Mouse (Mus musculus) myocyte (in vitro differentiated cells): ENCODE results near the gene Lats2. TPM values are rescaled to one million over a fixed set of nuclear protein-coding genes. Genes with fewer than 3 reads are reported as not detected.

ENCODE experiments used
- H3K27me3 ChIP-seq: one replicate; pipeline ENCODE4 v1.6.1; 2011; ENCODE audit not compliant: control insufficient read depth, insufficient read depth, insufficient read length
- H3K36me3 ChIP-seq: one replicate; pipeline ENCODE4 v1.6.1; 2011; ENCODE audit not compliant: control insufficient read depth, insufficient read depth
- H3K4me2 ChIP-seq: one replicate; pipeline ENCODE4 v1.6.1; 2011; ENCODE audit warnings: low read depth, control low read depth
- H3K4me3 ChIP-seq: one replicate; pipeline ENCODE4 v1.5.1; 2011; ENCODE audit warnings: mild to moderate bottlenecking, control low read depth, moderate library complexity
- H3K79me2 ChIP-seq: one replicate; pipeline ENCODE4 v1.6.1; 2011; ENCODE audit not compliant: control insufficient read depth, insufficient read depth
- H3ac ChIP-seq: one replicate; pipeline ENCODE4 v1.6.1; 2011; ENCODE audit not compliant: control insufficient read depth, insufficient read length
- CEBPB ChIP-seq: IDR thresholded peaks from 2 replicates; pipeline ENCODE4 v1.6.1; 2011; ENCODE audit warnings: mild to moderate bottlenecking, moderate library complexity; ENCODE audit not compliant: poor library complexity, insufficient read depth, severe bottlenecking
- E2F4 ChIP-seq: IDR thresholded peaks from one replicate; pipeline ENCODE4 v1.6.1; 2011; ENCODE audit warnings: mild to moderate bottlenecking, control low read depth, moderate library complexity; ENCODE audit not compliant: insufficient read depth
- MAX ChIP-seq: IDR thresholded peaks from one replicate; pipeline ENCODE4 v1.6.1; 2011; ENCODE audit warnings: low read depth, mild to moderate bottlenecking, control low read depth
- MYOD1 ChIP-seq, 3 experiments: IDR thresholded peaks; one replicate each; pipeline ENCODE4 v1.6.1; 2011; ENCODE audit warnings: control low read depth in 2 of 3, low read depth in 2 of 3, mild to moderate bottlenecking in 2 of 3, moderate library complexity in 1 of 3; ENCODE audit not compliant: insufficient read length in 2 of 3, control insufficient read depth in 1 of 3
- MYOG ChIP-seq, 3 experiments: IDR thresholded peaks; one replicate each; pipeline ENCODE4 v1.6.1; 2011; ENCODE audit warnings: control low read depth in 2 of 3, low read depth in 2 of 3, mild to moderate bottlenecking in 2 of 3; ENCODE audit not compliant: insufficient read length in 2 of 3, control insufficient read depth in 1 of 3, insufficient read depth in 1 of 3
- POLR2A ChIP-seq: IDR thresholded peaks from one replicate; pipeline ENCODE4 v1.6.1; 2011; ENCODE audit warnings: low read depth, mild to moderate bottlenecking, control low read depth, moderate library complexity; ENCODE audit not compliant: insufficient read length
- POLR2AphosphoS2 ChIP-seq: IDR thresholded peaks from one replicate; pipeline ENCODE4 v1.6.1; 2011; ENCODE audit warnings: low read depth, control low read depth; ENCODE audit not compliant: insufficient read length
- REST ChIP-seq: IDR thresholded peaks from one replicate; pipeline ENCODE4 v1.6.1; 2011; ENCODE audit warnings: mild to moderate bottlenecking, control low read depth, moderate library complexity; ENCODE audit not compliant: insufficient read depth, insufficient read length
- SRF ChIP-seq: IDR thresholded peaks from one replicate; pipeline ENCODE4 v1.6.1; 2011; ENCODE audit warnings: low read depth; ENCODE audit not compliant: control insufficient read depth, insufficient read length
- TCF12 ChIP-seq: IDR thresholded peaks from one replicate; pipeline ENCODE4 v1.6.1; 2011; ENCODE audit warnings: mild to moderate bottlenecking, control low read depth; ENCODE audit not compliant: poor library complexity, insufficient read depth, severe bottlenecking
- TCF3 ChIP-seq: IDR thresholded peaks from one replicate; pipeline ENCODE4 v1.6.1; 2011; ENCODE audit warnings: low read depth, control low read depth; ENCODE audit not compliant: insufficient read length
- USF1 ChIP-seq: IDR thresholded peaks from one replicate; pipeline ENCODE4 v1.6.1; 2011; ENCODE audit warnings: low read depth, mild to moderate bottlenecking, control low read depth, moderate library complexity
- polyA plus RNA-seq: library from polyadenylated mRNA; unstranded; fragments of >200 nt; fragmentation: generic; extraction: Trizol; gene quantifications from one replicate; pipeline ENCODE4 v1.2.1, GENCODE M21; 2012; ENCODE audit warnings: missing spikeins

Lats2 gene
- polyA plus RNA-seq, 1 experiment, result 10.6 TPM

- no peak for TF ChIP-seq CEBPB
- no peak for TF ChIP-seq MYOD1 (IDR thresholded peaks at IDR 0.05; ENCODE audit: control insufficient read depth in 1 of 3, insufficient read length in 2 of 3, low read depth in 2 of 3)
- H3K4me3 ChIP-seq, result no peak overlapping the region
- H3K27me3 ChIP-seq, result no peaks in the 10 kb centered on the region
- peaks cover 5% of the 10 kb centered on the region for H3K36me3 ChIP-seq
- H3K4me2 ChIP-seq, result no peak overlapping the region
- H3K79me2 ChIP-seq, result peaks cover 26% of the 10 kb centered on the region
- H3ac ChIP-seq, result no peak overlapping the region
These were observed 49.6 kb downstream of the Lats2 start for GRCm38 (mm10) chr14:57708580-57708979.

- peaks cover 21% of the 10 kb centered on the region for H3K79me2 ChIP-seq
- no peak overlapping the region for H3K4me2 ChIP-seq
- no peak overlapping the region for H3K4me3 ChIP-seq
- peaks cover 8% of the 10 kb centered on the region for H3K36me3 ChIP-seq
- no peak overlapping the region for H3ac ChIP-seq
- TF ChIP-seq REST (no peak), USF1 (no peak), MYOG (IDR thresholded peaks at IDR 0.05; ENCODE audit: control insufficient read depth in 1 of 3, insufficient read depth in 1 of 3, insufficient read length in 2 of 3, low read depth in 2 of 3) (no peak), SRF (no peak), MAX (no peak), POLR2A (no peak), TCF3 (no peak), TCF12 (no peak), E2F4 (no peak), MYOD1 (IDR thresholded peaks at IDR 0.05; ENCODE audit: control insufficient read depth in 1 of 3, insufficient read length in 2 of 3, low read depth in 2 of 3) (no peak), POLR2AphosphoS2 (no peak), CEBPB (no peak)
- no peaks in the 10 kb centered on the region for H3K27me3 ChIP-seq
These were observed 50.9 kb downstream of the Lats2 start for GRCm38 (mm10) chr14:57707100-57707893.

DNA sequence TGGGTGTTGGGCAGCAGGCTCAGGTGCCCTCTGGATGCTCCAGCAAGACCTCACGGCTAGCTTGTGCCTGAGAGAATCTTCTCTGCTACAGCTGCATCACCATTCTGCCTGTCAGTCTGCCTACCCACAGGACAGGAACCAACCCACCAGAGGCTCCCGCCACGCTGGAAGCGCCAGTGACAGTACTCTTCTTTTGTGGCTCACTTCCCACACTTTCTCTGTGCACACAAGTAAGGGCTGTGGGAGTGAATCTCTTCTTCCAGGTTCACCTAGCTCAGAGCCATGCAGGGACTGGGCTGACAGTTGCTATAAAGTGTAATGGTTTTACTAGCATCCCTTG, 51.5 kb downstream of the Lats2 start:
- Histone ChIP-seq H3K79me2 (peaks cover 21% of the 10 kb centered on the region), H3K4me3 (no peak overlapping the region), H3K27me3 (no peaks in the 10 kb centered on the region), H3K36me3 (peaks cover 8% of the 10 kb centered on the region), H3ac (no peak overlapping the region), H3K4me2 (no peak overlapping the region)
- TF ChIP-seq MYOG (IDR thresholded peaks at IDR 0.05; ENCODE audit: control insufficient read depth in 1 of 3, insufficient read depth in 1 of 3, insufficient read length in 2 of 3, low read depth in 2 of 3) (no peak), REST (no peak), CEBPB (no peak), POLR2AphosphoS2 (no peak), TCF12 (no peak), USF1 (no peak), MAX (no peak), TCF3 (no peak), MYOD1 (IDR thresholded peaks at IDR 0.05; ENCODE audit: control insufficient read depth in 1 of 3, insufficient read length in 2 of 3, low read depth in 2 of 3) (no peak), POLR2A (no peak), SRF (no peak)

GRCm38 (mm10) chr14:57705759-57706158, 52.4 kb downstream of the Lats2 start:
- no peak overlapping the region for H3K4me2 ChIP-seq
- H3K36me3 ChIP-seq, result peaks cover 8% of the 10 kb centered on the region
- TF ChIP-seq MYOG (IDR thresholded peaks at IDR 0.05; ENCODE audit: control insufficient read depth in 1 of 3, insufficient read depth in 1 of 3, insufficient read length in 2 of 3, low read depth in 2 of 3) (no peak), TCF3 (no peak), POLR2AphosphoS2 (no peak), REST (no peak), POLR2A (no peak), E2F4 (no peak), MAX (no peak), SRF (no peak), MYOD1 (IDR thresholded peaks at IDR 0.05; ENCODE audit: control insufficient read depth in 1 of 3, insufficient read length in 2 of 3, low read depth in 2 of 3) (no peak), CEBPB (no peak), USF1 (no peak), TCF12 (no peak)
- no peaks in the 10 kb centered on the region for H3K27me3 ChIP-seq
- no peak overlapping the region for H3ac ChIP-seq
- H3K79me2 ChIP-seq, result peaks cover 16% of the 10 kb centered on the region
- H3K4me3 ChIP-seq, result no peak overlapping the region

- H3K27me3 ChIP-seq, result no peaks in the 10 kb centered on the region
- H3K4me3 ChIP-seq, result no peak overlapping the region
- peaks cover 9% of the 10 kb centered on the region for H3K79me2 ChIP-seq
- no peak overlapping the region for H3K4me2 ChIP-seq
- TF ChIP-seq POLR2A, result no peak
- TF ChIP-seq TCF12, result no peak
- no peak for TF ChIP-seq MAX
- TF ChIP-seq REST, result no peak
- no peak for TF ChIP-seq POLR2AphosphoS2
- TF ChIP-seq USF1, result no peak
- TF ChIP-seq E2F4, result no peak
- no peak for TF ChIP-seq MYOG (IDR thresholded peaks at IDR 0.05; ENCODE audit: control insufficient read depth in 1 of 3, insufficient read depth in 1 of 3, insufficient read length in 2 of 3, low read depth in 2 of 3)
- TF ChIP-seq MYOD1 (IDR thresholded peaks at IDR 0.05; ENCODE audit: control insufficient read depth in 1 of 3, insufficient read length in 2 of 3, low read depth in 2 of 3), result no peak
- TF ChIP-seq SRF, result no peak
- no peak for TF ChIP-seq TCF3
- TF ChIP-seq CEBPB, result no peak
- no peak overlapping the region for H3ac ChIP-seq
- H3K36me3 ChIP-seq, result peaks cover 8% of the 10 kb centered on the region
These were observed 53.1 kb downstream of the Lats2 start for GRCm38 (mm10) chr14:57705075-57705474.
